Mouse (Mus musculus) heart, adult 2 months (tissue): ENCODE data around the gene Chsy1. TPM values are rescaled to one million over a fixed set of nuclear protein-coding genes. Genes with fewer than 3 reads are reported as not detected.

Experiments
- DNase-seq, 2 experiments: peaks; one replicate each; pipeline ENCODE4 v3.0.0; 2021
- H3K27ac ChIP-seq: fragments of 200-600 bp; 2 replicates; pipeline ENCODE4 v1.8.1; 2022
- H3K27me3 ChIP-seq: fragments of 200-500 bp; 2 replicates; pipeline ENCODE4 v1.6.1; 2012; ENCODE audit warnings: mild to moderate bottlenecking, low read length, inconsistent platforms, mixed read lengths; ENCODE audit not compliant: control insufficient read depth, insufficient read depth
- H3K36me3 ChIP-seq: fragments of 200-500 bp; 2 replicates; pipeline ENCODE4 v1.6.1; 2012; ENCODE audit warnings: low read length, inconsistent platforms; ENCODE audit not compliant: control insufficient read depth, insufficient read depth
- H3K4me1 ChIP-seq: fragments of 200-500 bp; 2 replicates; pipeline ENCODE4 v1.6.1; 2011; ENCODE audit warnings: low read length; ENCODE audit not compliant: control insufficient read depth, insufficient read depth
- H3K4me3 ChIP-seq: fragments of 200-600 bp; 2 replicates; pipeline ENCODE4 v1.8.1; 2022
- H3K79me2 ChIP-seq: fragments of 200-500 bp; replicated peaks from 2 replicates; pipeline ENCODE4 v1.6.1; 2012; ENCODE audit warnings: mild to moderate bottlenecking, inconsistent platforms, low read length, moderate library complexity, mixed read lengths; ENCODE audit not compliant: control insufficient read depth, insufficient read depth
- H3K9ac ChIP-seq: fragments of 200-500 bp; 2 replicates; pipeline ENCODE4 v1.6.1; 2012; ENCODE audit warnings: low read depth, mild to moderate bottlenecking, control low read depth, inconsistent platforms, low read length, mixed read lengths
- CTCF ChIP-seq: fragments of 200-600 bp; IDR thresholded peaks from 2 replicates; pipeline ENCODE4 v1.8.1; 2022; ENCODE audit warnings: antibody characterized with exemption, mild to moderate bottlenecking, moderate library complexity
- EP300 ChIP-seq: fragments of 200-500 bp; IDR thresholded peaks from 2 replicates; pipeline ENCODE4 v1.6.1; 2011; ENCODE audit warnings: low read depth, low read length, control low read depth; ENCODE audit not compliant: insufficient read depth
- POLR2A ChIP-seq: fragments of 200-500 bp; IDR thresholded peaks from 2 replicates; pipeline ENCODE4 v1.6.1; 2011; ENCODE audit warnings: mild to moderate bottlenecking, low read depth, low read length, control low read depth; ENCODE audit not compliant: insufficient read depth
- WGBS: fragments of 180-500 bp; shearing (Covaris S2); methylation state at CpG from one replicate; pipeline ENCODE4 v1.1.7; 2018; 5-methylcytosine and 5-hydroxymethylcytosine counted together
- intact Hi-C: fragments of 180-260 bp; cut with DNase I; formaldehyde crosslinking; loops from one replicate; pipeline ENCODE4 v1.15.1; 2025
- polyA plus RNA-seq: library from polyadenylated mRNA; depleted of rRNA; stranded (reverse); fragments of >200 nt; gene quantifications from 2 replicates; pipeline ENCODE4 v1.2.3, GENCODE M21; 2012
- total RNA-seq, 2 experiments: library from RNA; stranded (reverse); gene quantifications; 2 replicates each; pipeline ENCODE4 v1.2.3; 2021

Gene Chsy1
- total and polyA plus RNA-seq, 3 experiments = 4.8 to 13.4 (median 12.3) TPM

GRCm38 (mm10) chr7:66138301-66138700 is 29.0 kb downstream of the Chsy1 start:
- 13% methylated on average over 4 of the region's 4 CpGs for WGBS
- Histone ChIP-seq H3K27me3 (no peaks in the 10 kb centered on the region), H3K27ac (no peak overlapping the region), H3K4me3 (no peak overlapping the region), H3K4me1 (peaks cover 9% of the 10 kb centered on the region), H3K9ac (no peak overlapping the region), H3K79me2 (peaks cover 1% of the 10 kb centered on the region; the same call in 1 of the 2 replicates), H3K36me3 (peaks cover 6% of the 10 kb centered on the region; the same call in 1 of the 2 replicates)
- DNase-seq = no peak
- TF ChIP-seq CTCF = no peak
- TF ChIP-seq EP300 = no peak
- TF ChIP-seq POLR2A = no peak
- intact Hi-C loops = no loop called here

GRCm38 (mm10) chr7:66138878-66139277 is 29.6 kb downstream of the Chsy1 start:
- H3K9ac ChIP-seq = no peak overlapping the region
- H3K79me2 ChIP-seq = peaks cover 3% of the 10 kb centered on the region
- no peak overlapping the region for H3K4me3 ChIP-seq
- peaks cover 9% of the 10 kb centered on the region for H3K4me1 ChIP-seq
- peaks cover 6% of the 10 kb centered on the region; the same call in 1 of the 2 replicates for H3K36me3 ChIP-seq
- intact Hi-C loops = no loop called here
- 88% methylated on average over 5 of the region's 5 CpGs for WGBS
- no peak overlapping the region for H3K27ac ChIP-seq
- no peaks in the 10 kb centered on the region for H3K27me3 ChIP-seq
- no peak for DNase-seq
- TF ChIP-seq EP300 (no peak), CTCF (no peak), POLR2A (no peak)

- Histone ChIP-seq H3K9ac (no peak overlapping the region), H3K27ac (no peak overlapping the region), H3K36me3 (peaks cover 6% of the 10 kb centered on the region; the same call in 1 of the 2 replicates), H3K4me3 (no peak overlapping the region), H3K4me1 (peaks cover 8% of the 10 kb centered on the region), H3K27me3 (no peaks in the 10 kb centered on the region), H3K79me2 (peaks cover 3% of the 10 kb centered on the region)
- TF ChIP-seq EP300 = no peak
- TF ChIP-seq CTCF = no peak
- TF ChIP-seq POLR2A = no peak
- WGBS = 37% methylated on average over 3 of the region's 3 CpGs
- no peak for DNase-seq
- intact Hi-C loops = no loop called here
Measured at GRCm38 (mm10) chr7:66140095-66140494, 30.8 kb downstream of the Chsy1 start.

DNA sequence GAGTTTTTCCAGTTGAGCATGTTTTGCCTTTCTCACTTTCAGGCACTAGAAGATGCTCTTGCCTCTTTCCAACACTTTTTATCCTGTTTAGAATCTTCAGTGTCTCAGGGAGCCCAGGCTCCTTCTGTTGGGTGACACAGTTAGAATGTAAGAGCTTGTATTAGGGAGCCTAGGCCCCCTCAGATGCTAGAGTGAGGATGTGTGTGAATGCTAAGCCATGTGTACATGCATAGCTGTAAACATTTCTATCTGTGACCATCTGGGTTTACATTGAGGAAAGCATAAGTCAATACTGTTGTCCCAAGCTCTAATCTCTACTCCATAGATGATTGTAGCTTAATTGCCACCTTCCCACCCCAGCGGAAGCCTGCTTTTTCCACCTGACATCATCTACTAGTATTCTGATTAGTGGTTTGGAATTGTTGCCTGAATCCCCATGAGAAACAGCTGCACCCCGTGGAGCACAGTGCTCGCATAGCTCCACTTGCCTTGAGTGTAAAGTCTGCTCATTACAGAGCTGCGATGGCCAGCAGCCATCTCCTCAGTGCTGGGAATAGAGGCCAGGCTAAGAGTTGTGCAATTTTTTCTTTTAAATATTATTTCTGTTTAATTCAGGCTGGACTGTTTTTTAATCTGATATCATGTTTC is 31.7 kb downstream of the Chsy1 start:
- Histone ChIP-seq H3K79me2 (peaks cover 3% of the 10 kb centered on the region), H3K4me1 (peaks cover 5% of the 10 kb centered on the region), H3K36me3 (peaks cover 4% of the 10 kb centered on the region; the same call in 1 of the 2 replicates), H3K4me3 (no peak overlapping the region), H3K27me3 (no peaks in the 10 kb centered on the region), H3K27ac (no peak overlapping the region), H3K9ac (no peak overlapping the region)
- TF ChIP-seq POLR2A (no peak), EP300 (no peak), CTCF (no peak)
- WGBS = 59% methylated on average over 4 of the region's 4 CpGs
- peak in 1 of 2 experiments; percentile 27 for DNase-seq
- intact Hi-C loops = no loop called here

- Histone ChIP-seq H3K4me1 (peaks cover 4% of the 10 kb centered on the region), H3K27me3 (no peaks in the 10 kb centered on the region), H3K4me3 (no peak overlapping the region), H3K79me2 (peaks cover 5% of the 10 kb centered on the region), H3K9ac (no peak overlapping the region), H3K36me3 (no peaks in the 10 kb centered on the region), H3K27ac (no peak overlapping the region)
- intact Hi-C loops = no loop called here
- DNase-seq = no peak
- WGBS = 81% methylated on average over 7 of the region's 7 CpGs
- TF ChIP-seq POLR2A (no peak), CTCF (no peak), EP300 (no peak)
Measured at GRCm38 (mm10) chr7:66142514-66142913, 33.2 kb downstream of the Chsy1 start.

DNA sequence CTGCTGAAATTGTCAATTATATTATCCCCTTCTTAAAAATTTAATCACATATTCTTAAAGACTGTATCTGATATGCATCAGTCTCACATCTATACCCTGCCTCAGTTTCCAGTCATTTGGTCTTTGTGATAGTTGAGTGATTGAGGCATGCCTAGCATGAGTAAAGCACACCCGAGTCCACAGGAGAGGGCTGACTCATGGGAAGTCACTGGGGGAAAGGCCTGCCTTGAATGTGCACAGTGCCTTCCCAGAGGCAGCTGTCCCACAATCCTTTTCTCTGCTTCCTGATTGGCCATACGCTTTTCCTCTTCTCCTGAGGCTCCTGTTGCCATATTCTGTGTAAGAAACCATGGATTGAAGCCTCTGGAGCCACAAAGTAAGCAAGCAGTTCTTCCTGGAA is 35.2 kb downstream of the Chsy1 start:
- Histone ChIP-seq H3K36me3 (no peaks in the 10 kb centered on the region), H3K9ac (no peak overlapping the region), H3K4me3 (no peak overlapping the region), H3K4me1 (peaks cover 4% of the 10 kb centered on the region), H3K27ac (no peak overlapping the region), H3K79me2 (peaks cover 5% of the 10 kb centered on the region), H3K27me3 (no peaks in the 10 kb centered on the region)
- 78% methylated on average over 2 of the region's 2 CpGs for WGBS
- DNase-seq = no peak
- intact Hi-C loops = no loop called here
- no peak for TF ChIP-seq CTCF
- no peak for TF ChIP-seq POLR2A
- TF ChIP-seq EP300 = no peak
